Mouse (Mus musculus): ENCODE results near the gene Kank1. TPM values are rescaled to one million over a fixed set of nuclear protein-coding genes. Genes with fewer than 3 reads are reported as not detected.

Gene Kank1
- polyA plus RNA-seq, 1 experiment, result 11.3 TPM

- no peak for DNase-seq (ENCODE audit: low read depth, low spot score)
- WGBS, result 11% methylated on average over 13 of the region's 13 CpGs
These were observed 12.5 kb downstream of the Kank1 start for GRCm38 (mm10) chr19:25249230-25249629.

GRCm38 (mm10) chr19:25251610-25252140, 14.9 kb downstream of the Kank1 start:
- WGBS, result 51% methylated on average over 3 of the region's 3 CpGs
- no peak for DNase-seq (ENCODE audit: low read depth, low spot score)

GRCm38 (mm10) chr19:25253198-25253597, 16.4 kb downstream of the Kank1 start:
- no peak for DNase-seq (ENCODE audit: low read depth, low spot score)
- WGBS, result 93% methylated on average over 6 of the region's 6 CpGs

- WGBS, result 95% methylated on average over 3 of the region's 3 CpGs
- DNase-seq (ENCODE audit: low read depth, low spot score), result no peak
These were observed 16.9 kb downstream of the Kank1 start for GRCm38 (mm10) chr19:25253628-25254027.

GRCm38 (mm10) chr19:25258321-25258720, 21.5 kb downstream of the Kank1 start:
- 77% methylated on average over 6 of the region's 6 CpGs for WGBS

GRCm38 (mm10) chr19:25266181-25266580, 29.4 kb downstream of the Kank1 start:
- WGBS, result 34% methylated on average over 9 of the region's 9 CpGs
- peak; percentile 75 for DNase-seq (ENCODE audit: low read depth, low spot score)

More at GRCm38 (mm10) chr19:25258321-25258720, 21.5 kb downstream of the Kank1 start:
- DNase-seq (ENCODE audit: low read depth, low spot score), result no peak

GRCm38 (mm10) chr19:25267247-25267646, 30.5 kb downstream of the Kank1 start:
- DNase-seq (ENCODE audit: low read depth, low spot score), result peak; percentile 70
- WGBS, result 11% methylated on average over 6 of the region's 6 CpGs

- WGBS, result 19% methylated on average over 6 of the region's 6 CpGs
- DNase-seq (ENCODE audit: low read depth, low spot score), result no peak
These were observed 31.8 kb downstream of the Kank1 start for GRCm38 (mm10) chr19:25268532-25268931.

- 75% methylated on average over 9 of the region's 9 CpGs for WGBS
- DNase-seq (ENCODE audit: low read depth, low spot score), result no peak
These were observed 34.8 kb downstream of the Kank1 start for GRCm38 (mm10) chr19:25271591-25271990.

GRCm38 (mm10) chr19:25273179-25273578, 36.4 kb downstream of the Kank1 start:
- no peak for DNase-seq (ENCODE audit: low read depth, low spot score)

- no peak for DNase-seq (ENCODE audit: low read depth, low spot score)
- WGBS, result 90% methylated on average over 15 of the region's 15 CpGs
These were observed 40.0 kb downstream of the Kank1 start for GRCm38 (mm10) chr19:25276600-25277395.

GRCm38 (mm10) chr19:25277761-25278160, 41.0 kb downstream of the Kank1 start:
- 72% methylated on average over 5 of the region's 5 CpGs for WGBS
- no peak for DNase-seq (ENCODE audit: low read depth, low spot score)

GRCm38 (mm10) chr19:25279603-25280002, 42.8 kb downstream of the Kank1 start:
- 81% methylated on average over 5 of the region's 5 CpGs for WGBS
- no peak for DNase-seq (ENCODE audit: low read depth, low spot score)

- no peak for DNase-seq (ENCODE audit: low read depth, low spot score)
- WGBS, result 34% methylated on average over 2 of the region's 2 CpGs
These were observed 46.9 kb downstream of the Kank1 start for GRCm38 (mm10) chr19:25283665-25284064.

- WGBS, result 47% methylated on average over 5 of the region's 5 CpGs
- no peak for DNase-seq (ENCODE audit: low read depth, low spot score)
These were observed 49.2 kb downstream of the Kank1 start for GRCm38 (mm10) chr19:25285756-25286538.

GRCm38 (mm10) chr19:25290991-25291520, 54.3 kb downstream of the Kank1 start:
- peak; percentile 68 for DNase-seq (ENCODE audit: low read depth, low spot score)
- WGBS, result 26% methylated on average over 5 of the region's 5 CpGs

- WGBS, result 41% methylated on average over 4 of the region's 4 CpGs
- DNase-seq (ENCODE audit: low read depth, low spot score), result no peak
These were observed 58.4 kb downstream of the Kank1 start for GRCm38 (mm10) chr19:25295207-25295606.

GRCm38 (mm10) chr19:25297269-25297668, 60.5 kb downstream of the Kank1 start:
- 37% methylated on average over 5 of the region's 5 CpGs for WGBS
- DNase-seq (ENCODE audit: low read depth, low spot score), result no peak

GRCm38 (mm10) chr19:25299852-25300670, 63.3 kb downstream of the Kank1 start:
- DNase-seq (ENCODE audit: low read depth, low spot score), result no peak
- 73% methylated on average over 14 of the region's 14 CpGs for WGBS

Data from large intestine, adult 2 months (tissue).